Mouse (Mus musculus): Measurements from ENCODE around the gene Tmem39b.

DNA sequence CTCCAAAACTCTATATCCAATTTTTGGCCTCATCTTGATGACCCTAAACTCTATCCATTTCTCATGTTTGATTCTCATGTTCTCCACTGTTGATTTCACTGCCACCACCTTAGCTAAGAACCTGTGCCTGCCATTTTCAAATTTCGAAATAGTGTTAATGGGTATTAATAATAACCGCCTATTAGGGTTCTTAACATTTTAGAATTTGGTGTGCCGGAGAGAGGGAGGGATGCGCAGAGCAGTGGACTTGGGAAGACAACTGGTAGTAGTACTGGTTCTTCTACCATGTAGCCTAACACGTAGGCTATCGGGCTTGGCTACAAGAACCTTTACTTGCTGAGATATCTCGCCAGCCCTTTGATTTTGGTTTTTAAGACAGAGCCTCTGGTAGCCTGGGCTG, 553 bp upstream of the Tmem39b start:
- TF ChIP-seq POLR2A (IDR thresholded peaks at IDR 0.05; ENCODE audit: borderline replicate concordance, low read depth, low read length) = no peak
- no peak for TF ChIP-seq CTCF (IDR thresholded peaks at IDR 0.05; ENCODE audit: low read depth, low read length)
